Mouse (Mus musculus) heart, adult 2 months (tissue): ENCODE results near the gene Pdcd10. TPM values are rescaled to one million over a fixed set of nuclear protein-coding genes. Genes with fewer than 3 reads are reported as not detected.

Experiments
- DNase-seq, 2 experiments: peaks; one replicate each; pipeline ENCODE4 v3.0.0; 2021
- H3K27ac ChIP-seq: fragments of 200-600 bp; 2 replicates; pipeline ENCODE4 v1.8.1; 2022
- H3K27me3 ChIP-seq: fragments of 200-500 bp; 2 replicates; pipeline ENCODE4 v1.6.1; 2012; ENCODE audit warnings: mild to moderate bottlenecking, low read length, inconsistent platforms, mixed read lengths; ENCODE audit not compliant: control insufficient read depth, insufficient read depth
- H3K36me3 ChIP-seq: fragments of 200-500 bp; 2 replicates; pipeline ENCODE4 v1.6.1; 2012; ENCODE audit warnings: low read length, inconsistent platforms; ENCODE audit not compliant: control insufficient read depth, insufficient read depth
- H3K4me1 ChIP-seq: fragments of 200-500 bp; 2 replicates; pipeline ENCODE4 v1.6.1; 2011; ENCODE audit warnings: low read length; ENCODE audit not compliant: control insufficient read depth, insufficient read depth
- H3K4me3 ChIP-seq: fragments of 200-600 bp; 2 replicates; pipeline ENCODE4 v1.8.1; 2022
- H3K79me2 ChIP-seq: fragments of 200-500 bp; replicated peaks from 2 replicates; pipeline ENCODE4 v1.6.1; 2012; ENCODE audit warnings: mild to moderate bottlenecking, inconsistent platforms, low read length, moderate library complexity, mixed read lengths; ENCODE audit not compliant: control insufficient read depth, insufficient read depth
- H3K9ac ChIP-seq: fragments of 200-500 bp; 2 replicates; pipeline ENCODE4 v1.6.1; 2012; ENCODE audit warnings: low read depth, mild to moderate bottlenecking, control low read depth, inconsistent platforms, low read length, mixed read lengths
- CTCF ChIP-seq: fragments of 200-600 bp; IDR thresholded peaks from 2 replicates; pipeline ENCODE4 v1.8.1; 2022; ENCODE audit warnings: antibody characterized with exemption, mild to moderate bottlenecking, moderate library complexity
- EP300 ChIP-seq: fragments of 200-500 bp; IDR thresholded peaks from 2 replicates; pipeline ENCODE4 v1.6.1; 2011; ENCODE audit warnings: low read depth, low read length, control low read depth; ENCODE audit not compliant: insufficient read depth
- POLR2A ChIP-seq: fragments of 200-500 bp; IDR thresholded peaks from 2 replicates; pipeline ENCODE4 v1.6.1; 2011; ENCODE audit warnings: mild to moderate bottlenecking, low read depth, low read length, control low read depth; ENCODE audit not compliant: insufficient read depth
- WGBS: fragments of 180-500 bp; shearing (Covaris S2); methylation state at CpG from one replicate; pipeline ENCODE4 v1.1.7; 2018; 5-methylcytosine and 5-hydroxymethylcytosine counted together
- intact Hi-C: fragments of 180-260 bp; cut with DNase I; formaldehyde crosslinking; loops from one replicate; pipeline ENCODE4 v1.15.1; 2025
- polyA plus RNA-seq: library from polyadenylated mRNA; depleted of rRNA; stranded (reverse); fragments of >200 nt; gene quantifications from 2 replicates; pipeline ENCODE4 v1.2.3, GENCODE M21; 2012
- total RNA-seq, 2 experiments: library from RNA; stranded (reverse); gene quantifications; 2 replicates each; pipeline ENCODE4 v1.2.3; 2021

Gene Pdcd10
- total and polyA plus RNA-seq, 3 experiments = 4.0 to 26.1 (median 25.7) TPM

DNA sequence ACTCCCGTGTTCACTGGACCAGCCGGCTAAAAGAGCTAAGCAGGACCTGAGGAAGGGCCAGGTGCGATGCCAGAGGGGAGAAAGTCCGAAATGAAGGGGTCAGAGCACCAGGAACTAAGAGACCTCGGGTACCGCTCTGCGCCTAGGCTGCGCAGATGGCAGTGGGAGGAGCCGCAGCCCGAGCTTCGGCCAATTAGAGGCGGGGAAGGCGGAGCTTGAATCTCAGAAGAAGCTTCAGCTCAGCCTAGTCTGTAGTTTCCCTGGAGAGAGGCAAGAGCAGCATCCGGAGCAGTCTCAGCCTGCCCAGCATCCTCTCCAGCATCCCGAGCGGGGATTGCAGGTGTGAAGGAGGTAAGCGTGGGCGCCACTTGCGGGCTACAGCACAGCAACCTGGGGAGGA is 636 bp upstream of the Pdcd10 start, which contains the start of gene Serpini1:
Serpini1 (plus strand) TSS at position 256 of the 400 bp plus-strand sequence.
- peak within 1 kb of the TSS; percentile 98 for H3K27ac ChIP-seq
- peak within 1 kb of the TSS; percentile 93 for H3K9ac ChIP-seq
- TF ChIP-seq CTCF (no peak), POLR2A (peak; percentile 95), EP300 (peak; percentile 50; the same call in 1 of the 2 replicates)
- H3K79me2 ChIP-seq = peaks cover 4% of the 10 kb centered on the region
- peak; percentile 91 to 94 for DNase-seq
- under 1% methylated on average over 19 of the region's 19 CpGs for WGBS
- no peaks in the 10 kb centered on the region for H3K27me3 ChIP-seq
- intact Hi-C loops = loop anchor here (5.0 kb wide), 2 partner anchors 165 to 400 kb away; partner anchors contain the start of gene Golim4
- peaks cover 4% of the 10 kb centered on the region for H3K36me3 ChIP-seq
- peaks cover 3% of the 10 kb centered on the region for H3K4me1 ChIP-seq
- peak within 1 kb of the TSS; percentile 97 for H3K4me3 ChIP-seq

DNA sequence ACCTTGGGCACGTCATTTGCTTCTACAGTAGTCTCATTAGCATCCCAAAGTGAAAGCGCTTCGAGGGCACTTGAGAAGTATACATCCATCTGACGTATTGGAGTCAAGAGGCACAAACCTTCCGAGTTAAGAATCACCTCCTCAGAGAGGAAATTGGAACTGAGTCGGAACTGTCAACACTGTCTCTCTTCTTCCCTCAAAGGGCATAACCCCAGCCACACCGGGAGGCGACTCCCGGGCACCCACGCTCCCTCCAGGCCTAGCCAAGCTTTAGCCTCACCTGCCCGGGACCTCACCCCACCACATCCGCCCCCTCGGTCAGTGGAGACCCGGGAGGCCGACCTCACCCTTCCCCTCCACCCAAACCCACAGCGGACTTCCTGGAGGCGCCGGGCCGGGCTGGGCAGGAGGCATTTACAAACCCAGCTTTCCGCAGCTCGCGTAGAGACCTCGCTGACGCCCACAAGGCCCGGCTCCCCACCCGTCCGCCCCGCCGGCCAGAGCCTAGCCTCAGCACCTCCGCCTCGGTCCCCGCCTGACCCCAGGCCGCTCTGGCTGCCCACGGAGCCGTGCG is 448 bp downstream of the Pdcd10 start:
- peaks cover 4% of the 10 kb centered on the region for H3K36me3 ChIP-seq
- H3K4me1 ChIP-seq = peaks cover 3% of the 10 kb centered on the region
- peak overlapping the region; percentile 97 for H3K4me3 ChIP-seq
- H3K27me3 ChIP-seq = no peaks in the 10 kb centered on the region
- WGBS = 2% methylated on average over 36 of the region's 36 CpGs
- intact Hi-C loops = loop anchor here (5.0 kb wide), 2 partner anchors 166 to 401 kb away; partner anchors contain the start of gene Golim4
- H3K79me2 ChIP-seq = peaks cover 4% of the 10 kb centered on the region
- peak overlapping the region; percentile 98 for H3K27ac ChIP-seq
- peak overlapping the region; percentile 93 for H3K9ac ChIP-seq
- no peak for TF ChIP-seq EP300
- TF ChIP-seq CTCF = no peak
- TF ChIP-seq POLR2A = no peak
- DNase-seq = no peak

DNA sequence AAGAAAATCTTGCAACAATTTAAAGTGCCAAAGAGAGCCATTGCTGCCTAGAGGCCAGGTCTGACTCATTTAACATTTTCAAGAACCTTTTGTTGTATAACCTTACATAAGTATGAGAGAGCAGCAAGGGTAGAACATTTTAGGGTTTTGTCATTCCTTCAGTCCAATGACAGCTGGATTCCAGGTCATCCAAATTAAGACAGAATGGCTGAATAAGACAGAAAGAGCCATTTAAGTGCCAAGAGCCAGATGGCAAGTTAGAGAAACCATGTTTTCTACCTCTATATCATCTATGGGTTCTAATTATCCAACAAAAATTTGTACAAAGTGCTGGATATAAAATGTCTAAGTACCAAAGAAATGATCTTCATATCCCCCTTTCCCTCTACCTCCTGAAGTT is 5.4 kb downstream of the Pdcd10 start:
- Histone ChIP-seq H3K27me3 (no peaks in the 10 kb centered on the region), H3K36me3 (peaks cover 14% of the 10 kb centered on the region), H3K4me1 (peaks cover 5% of the 10 kb centered on the region), H3K79me2 (peaks cover 9% of the 10 kb centered on the region), H3K27ac (no peak overlapping the region), H3K4me3 (no peak overlapping the region), H3K9ac (no peak overlapping the region)
- no peak for DNase-seq
- intact Hi-C loops = no loop called here
- TF ChIP-seq CTCF = no peak

DNA sequence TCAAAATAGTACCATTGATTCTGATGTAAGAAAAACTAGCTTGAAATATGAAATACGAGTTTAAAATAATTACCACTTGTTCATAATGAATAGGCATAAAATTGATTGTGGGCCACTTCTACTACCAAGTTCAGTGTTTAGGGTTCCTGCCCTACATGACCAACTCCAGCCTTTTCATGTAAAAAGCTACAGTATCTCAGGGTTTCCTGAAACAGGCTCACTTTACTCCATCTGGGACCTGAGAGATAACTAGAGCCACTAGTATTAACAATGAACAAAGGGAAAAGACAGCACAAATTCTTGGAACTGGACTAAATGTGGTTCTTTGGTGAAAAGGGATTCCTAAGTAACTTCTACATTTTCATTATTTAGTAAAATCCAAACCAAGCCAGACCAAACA is 12.4 kb downstream of the Pdcd10 start:
- Histone ChIP-seq H3K79me2 (peaks cover 3% of the 10 kb centered on the region; the same call in 1 of the 2 replicates), H3K4me3 (no peak overlapping the region), H3K27ac (no peak overlapping the region), H3K9ac (no peak overlapping the region), H3K27me3 (no peaks in the 10 kb centered on the region), H3K4me1 (peaks cover 4% of the 10 kb centered on the region), H3K36me3 (peaks cover 20% of the 10 kb centered on the region)
- WGBS = 88% methylated on average over 1 of the region's 1 CpGs
- DNase-seq = no peak
- intact Hi-C loops = no loop called here
- TF ChIP-seq CTCF (no peak), POLR2A (no peak), EP300 (no peak)

DNA sequence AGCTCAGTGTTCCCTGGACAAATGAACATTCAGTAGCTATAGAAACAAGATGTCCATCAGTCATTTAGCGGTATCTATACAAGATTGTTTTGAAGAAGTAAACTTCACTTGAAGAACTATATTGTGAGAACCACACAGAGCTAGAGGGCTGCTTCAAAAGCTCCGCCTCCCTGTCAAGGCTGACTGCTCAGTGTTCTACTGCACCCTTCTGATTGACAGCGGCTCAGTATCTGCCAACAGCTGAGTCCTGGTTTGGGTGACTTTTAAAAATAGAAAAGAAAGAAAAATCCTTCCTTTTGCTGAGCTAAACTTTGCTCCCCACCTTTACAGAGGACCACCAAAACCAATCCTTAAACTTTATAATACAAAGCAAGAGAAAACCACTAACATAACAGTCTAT is 13.8 kb downstream of the Pdcd10 start:
- no peak overlapping the region for H3K9ac ChIP-seq
- TF ChIP-seq CTCF (no peak), POLR2A (no peak), EP300 (no peak)
- H3K36me3 ChIP-seq = peaks cover 23% of the 10 kb centered on the region
- intact Hi-C loops = no loop called here
- peaks cover 2% of the 10 kb centered on the region for H3K4me1 ChIP-seq
- H3K27me3 ChIP-seq = no peaks in the 10 kb centered on the region
- DNase-seq = peak; percentile 30 to 31
- no peak overlapping the region for H3K4me3 ChIP-seq
- 65% methylated on average over 3 of the region's 3 CpGs for WGBS
- peak overlapping the region; percentile 52 for H3K27ac ChIP-seq
- H3K79me2 ChIP-seq = peaks cover 1% of the 10 kb centered on the region; the same call in 1 of the 2 replicates

DNA sequence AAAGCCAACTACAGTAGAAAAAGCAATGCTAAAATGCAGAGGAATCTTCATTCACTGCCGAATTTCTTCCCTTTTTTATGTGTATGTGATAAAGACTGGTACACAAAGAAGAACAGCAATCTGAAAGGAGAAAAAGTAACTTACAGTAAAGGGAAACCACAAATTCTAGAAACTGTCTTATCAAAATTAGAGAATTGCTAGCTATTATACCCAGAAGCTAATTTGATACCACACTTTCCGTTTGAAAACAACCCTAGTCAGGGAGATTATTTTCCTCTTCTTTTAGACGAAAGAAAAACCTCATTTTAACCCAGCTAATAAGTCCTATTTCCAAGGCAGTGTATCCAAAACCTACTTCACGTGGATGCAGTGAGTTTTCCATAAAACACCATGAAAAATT is 15.4 kb downstream of the Pdcd10 start:
- H3K27ac ChIP-seq = no peak overlapping the region
- no peak overlapping the region for H3K9ac ChIP-seq
- 78% methylated on average over 4 of the region's 4 CpGs for WGBS
- peaks cover 1% of the 10 kb centered on the region; the same call in 1 of the 2 replicates for H3K79me2 ChIP-seq
- H3K4me1 ChIP-seq = peaks cover 2% of the 10 kb centered on the region
- peaks cover 16% of the 10 kb centered on the region for H3K36me3 ChIP-seq
- intact Hi-C loops = no loop called here
- no peak for TF ChIP-seq CTCF
- TF ChIP-seq POLR2A = no peak
- no peak for TF ChIP-seq EP300
- H3K4me3 ChIP-seq = no peak overlapping the region
- no peaks in the 10 kb centered on the region for H3K27me3 ChIP-seq
- DNase-seq = no peak
